Mouse (Mus musculus) heart, adult 2 months (tissue): ENCODE data around the gene Jam3.

Source experiments
- CTCF ChIP-seq: fragments of 200-600 bp; IDR thresholded peaks from 2 replicates; pipeline ENCODE4 v1.8.1; 2022; ENCODE audit warnings: antibody characterized with exemption, mild to moderate bottlenecking, moderate library complexity
- EP300 ChIP-seq: fragments of 200-500 bp; IDR thresholded peaks from 2 replicates; pipeline ENCODE4 v1.6.1; 2011; ENCODE audit warnings: low read depth, low read length, control low read depth; ENCODE audit not compliant: insufficient read depth

- TF ChIP-seq EP300 (no peak), CTCF (no peak)
Observed at GRCm38 (mm10) chr9:27174079-27174478, 18.9 kb upstream of the Jam3 start.
